Mouse (Mus musculus): Measurements from ENCODE around the gene Gmfb. TPM values are rescaled to one million over a fixed set of nuclear protein-coding genes. Genes with fewer than 3 reads are reported as not detected.

Gene Gmfb
- polyA plus RNA-seq, 1 experiment from 2014 or later, result 58.5 TPM

- Histone ChIP-seq H3K9ac (ENCODE audit: low read length) (no peak overlapping the region), H3K9me3 (ENCODE audit: control insufficient read depth, low read length) (no peaks in the 10 kb centered on the region), H3K36me3 (ENCODE audit: control insufficient read depth, insufficient read depth, low read length) (no peaks in the 10 kb centered on the region), H3K4me3 (ENCODE audit: low read depth, low read length) (no peak overlapping the region), H3K27ac (ENCODE audit: low read depth) (no peak overlapping the region), H3K4me1 (replicated peaks; ENCODE audit: control insufficient read depth, insufficient read depth, low read length) (peaks cover 10% of the 10 kb centered on the region), H3K27me3 (replicated peaks; ENCODE audit: control insufficient read depth, insufficient read depth, low read length) (no peaks in the 10 kb centered on the region), H3K4me2 (ENCODE audit: low read length) (no peak overlapping the region)
- WGBS, result 92% methylated on average over 6 of the region's 6 CpGs
- ATAC-seq (replicated peaks; ENCODE audit: low FRiP score, low TSS enrichment, low read depth) (no peak), DNase-seq (ENCODE audit: low spot score) (no peak)
Observed at GRCm38 (mm10) chr14:46790723-46791122, 31.3 kb downstream of the Gmfb start.

GRCm38 (mm10) chr14:46790303-46790702 lies 31.7 kb downstream of the Gmfb start:
- DNase-seq (ENCODE audit: low spot score) (peak; percentile 46), ATAC-seq (replicated peaks; ENCODE audit: low FRiP score, low TSS enrichment, low read depth) (no peak)
- H3K4me1 ChIP-seq (replicated peaks; ENCODE audit: control insufficient read depth, insufficient read depth, low read length), result peaks cover 10% of the 10 kb centered on the region
- H3K4me3 ChIP-seq (ENCODE audit: low read depth, low read length), result no peak overlapping the region
- H3K4me2 ChIP-seq (ENCODE audit: low read length), result no peak overlapping the region
- H3K9me3 ChIP-seq (ENCODE audit: control insufficient read depth, low read length), result no peaks in the 10 kb centered on the region
- WGBS, result 76% methylated on average over 4 of the region's 4 CpGs
- H3K9ac ChIP-seq (ENCODE audit: low read length), result no peak overlapping the region
- no peaks in the 10 kb centered on the region for H3K36me3 ChIP-seq (ENCODE audit: control insufficient read depth, insufficient read depth, low read length)
- no peaks in the 10 kb centered on the region for H3K27me3 ChIP-seq (replicated peaks; ENCODE audit: control insufficient read depth, insufficient read depth, low read length)
- H3K27ac ChIP-seq (ENCODE audit: low read depth), result no peak overlapping the region

DNA sequence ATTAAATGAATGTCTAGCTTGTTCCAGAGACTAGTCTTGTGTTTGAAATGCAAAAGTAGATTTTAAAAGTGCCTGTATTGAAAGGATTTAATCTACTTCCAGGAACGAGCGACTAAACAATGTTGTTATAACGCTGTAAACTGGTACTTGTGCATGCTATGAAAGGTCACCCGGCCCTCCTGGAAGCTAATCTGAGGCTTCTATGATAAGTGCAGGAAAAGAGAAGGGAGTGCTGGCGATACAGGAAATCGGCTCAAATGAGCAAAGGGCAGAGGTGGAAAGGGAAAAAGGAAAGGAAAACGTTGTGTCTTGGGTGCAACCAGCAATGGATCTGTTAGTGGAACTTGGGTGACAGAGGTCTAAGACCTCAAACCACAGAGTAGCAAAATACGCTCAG lies 33.5 kb downstream of the Gmfb start:
- H3K27me3 ChIP-seq (replicated peaks; ENCODE audit: control insufficient read depth, insufficient read depth, low read length), result no peaks in the 10 kb centered on the region
- peak overlapping the region; percentile 95 for H3K4me3 ChIP-seq (ENCODE audit: low read depth, low read length)
- ATAC-seq (replicated peaks; ENCODE audit: low FRiP score, low TSS enrichment, low read depth) (0 out of 2 replicates have a peak, but pooled peaks have one; percentile 14), DNase-seq (ENCODE audit: low spot score) (no peak)
- H3K9ac ChIP-seq (ENCODE audit: low read length), result 0 out of 2 replicates have a peak overlapping the region, but pooled peaks have one; percentile 1
- H3K27ac ChIP-seq (ENCODE audit: low read depth), result peak overlapping the region; percentile 97
- H3K4me2 ChIP-seq (ENCODE audit: low read length), result peak overlapping the region; percentile 39
- 22% methylated on average over 8 of the region's 8 CpGs for WGBS
- no peaks in the 10 kb centered on the region for H3K9me3 ChIP-seq (ENCODE audit: control insufficient read depth, low read length)
- H3K4me1 ChIP-seq (replicated peaks; ENCODE audit: control insufficient read depth, insufficient read depth, low read length), result peaks cover 10% of the 10 kb centered on the region
- peaks cover 6% of the 10 kb centered on the region for H3K36me3 ChIP-seq (ENCODE audit: control insufficient read depth, insufficient read depth, low read length)

DNA sequence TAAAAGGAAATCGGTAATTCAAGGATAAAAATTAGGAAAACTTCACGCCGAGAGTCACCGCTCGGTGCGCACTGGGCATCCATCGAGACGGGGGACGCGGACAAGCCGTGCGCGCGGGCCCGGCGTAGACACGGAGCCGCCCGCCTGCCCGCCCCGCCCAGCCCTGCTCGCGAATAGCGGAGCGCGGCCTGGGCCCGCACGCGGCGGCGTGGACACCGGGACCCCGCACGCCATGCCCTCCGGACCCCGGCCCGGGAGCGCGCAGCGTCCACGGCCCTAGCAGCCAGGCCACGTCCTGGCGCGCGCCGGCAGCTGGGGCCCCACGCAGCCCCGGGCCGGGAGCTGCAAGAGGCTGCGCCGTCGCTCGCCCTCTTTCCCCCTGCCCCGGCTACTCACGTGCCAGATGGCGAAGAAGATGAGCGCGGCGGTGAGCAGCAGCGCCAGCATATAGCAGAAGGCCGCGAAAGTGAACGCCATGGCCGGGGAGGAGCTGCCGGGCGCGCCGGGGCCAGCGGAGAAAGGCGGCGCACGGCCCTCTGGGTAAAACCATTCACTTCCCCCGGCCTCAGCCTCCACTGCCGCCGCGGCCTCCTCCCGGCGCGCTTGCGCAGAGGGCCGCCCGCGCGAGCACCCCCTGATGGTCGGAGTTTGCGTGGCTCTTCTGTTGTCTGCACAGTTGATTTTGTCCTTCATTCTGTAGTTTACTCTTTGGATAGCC lies 34.1 kb downstream of the Gmfb start, which contains the start of gene Cnih1:
Gene Cnih1, minus strand, starts transcription at position 625 of the 718 bp plus-strand sequence.
- under 1% methylated on average over 80 of the region's 86 CpGs for WGBS
- no peaks in the 10 kb centered on the region for H3K9me3 ChIP-seq (ENCODE audit: control insufficient read depth, low read length)
- peaks cover 10% of the 10 kb centered on the region for H3K4me1 ChIP-seq (replicated peaks; ENCODE audit: control insufficient read depth, insufficient read depth, low read length)
- H3K27ac ChIP-seq (ENCODE audit: low read depth), result peak within 1 kb of the TSS; percentile 97
- peak within 1 kb of the TSS; percentile 84 for H3K4me2 ChIP-seq (ENCODE audit: low read length)
- H3K9ac ChIP-seq (ENCODE audit: low read length), result peak within 1 kb of the TSS; percentile 97
- peaks cover 9% of the 10 kb centered on the region for H3K36me3 ChIP-seq (ENCODE audit: control insufficient read depth, insufficient read depth, low read length)
- ATAC-seq (replicated peaks; ENCODE audit: low FRiP score, low TSS enrichment, low read depth) (peak; percentile 97), DNase-seq (ENCODE audit: low spot score) (peak; percentile 93)
- no peaks in the 10 kb centered on the region for H3K27me3 ChIP-seq (replicated peaks; ENCODE audit: control insufficient read depth, insufficient read depth, low read length)
- peak within 1 kb of the TSS; percentile 95 for H3K4me3 ChIP-seq (ENCODE audit: low read depth, low read length)

DNA sequence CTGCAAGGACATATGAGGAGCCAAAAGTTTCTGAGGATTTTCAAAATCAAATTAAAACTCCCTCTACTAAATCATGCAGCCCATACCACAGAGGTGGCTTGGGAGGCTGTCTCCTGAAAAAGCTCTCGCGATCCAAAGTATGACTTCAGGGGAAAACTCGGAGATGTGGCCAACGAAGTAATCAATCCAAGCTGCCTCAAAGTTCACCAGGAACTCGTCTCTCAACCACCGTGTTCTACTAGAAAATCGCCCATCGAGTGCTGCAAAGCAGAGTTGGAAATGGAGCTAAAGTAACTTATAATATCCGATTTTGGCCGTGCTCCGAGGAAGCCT lies 34.6 kb downstream of the Gmfb start:
- Histone ChIP-seq H3K27ac (ENCODE audit: low read depth) (peak overlapping the region; percentile 97), H3K9me3 (ENCODE audit: control insufficient read depth, low read length) (no peaks in the 10 kb centered on the region), H3K4me2 (ENCODE audit: low read length) (peak overlapping the region; percentile 84), H3K4me3 (ENCODE audit: low read depth, low read length) (peak overlapping the region; percentile 95), H3K9ac (ENCODE audit: low read length) (peak overlapping the region; percentile 97), H3K36me3 (ENCODE audit: control insufficient read depth, insufficient read depth, low read length) (peaks cover 11% of the 10 kb centered on the region), H3K4me1 (replicated peaks; ENCODE audit: control insufficient read depth, insufficient read depth, low read length) (peaks cover 10% of the 10 kb centered on the region), H3K27me3 (replicated peaks; ENCODE audit: control insufficient read depth, insufficient read depth, low read length) (no peaks in the 10 kb centered on the region)
- ATAC-seq (replicated peaks; ENCODE audit: low FRiP score, low TSS enrichment, low read depth) (peak; percentile 6; the same call in 1 of the 2 replicates), DNase-seq (ENCODE audit: low spot score) (no peak)
- 0% methylated on average over 11 of the region's 11 CpGs for WGBS

DNA sequence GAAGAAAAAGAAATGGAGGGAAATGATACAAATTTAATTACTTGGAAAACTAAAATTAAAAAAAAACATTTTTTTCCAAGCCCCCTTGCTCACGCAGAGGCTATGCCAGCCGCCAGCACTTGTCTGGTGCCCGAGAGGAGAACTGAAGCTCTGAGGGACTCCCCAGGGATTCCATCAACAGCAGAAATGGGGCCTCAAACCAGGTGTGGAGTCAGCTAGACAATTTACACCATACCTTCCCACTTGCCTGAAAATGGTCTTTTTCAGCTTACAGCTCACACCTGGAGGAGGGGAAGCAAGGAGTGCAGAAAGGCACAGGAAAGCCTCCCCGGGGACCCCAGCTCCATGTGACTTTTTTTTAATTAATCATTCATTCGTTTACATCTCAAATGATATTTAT lies 36.8 kb downstream of the Gmfb start:
- no peaks in the 10 kb centered on the region for H3K27me3 ChIP-seq (replicated peaks; ENCODE audit: control insufficient read depth, insufficient read depth, low read length)
- no peak overlapping the region for H3K4me2 ChIP-seq (ENCODE audit: low read length)
- no peak overlapping the region for H3K27ac ChIP-seq (ENCODE audit: low read depth)
- no peak for DNase-seq (ENCODE audit: low spot score)
- H3K4me1 ChIP-seq (replicated peaks; ENCODE audit: control insufficient read depth, insufficient read depth, low read length), result peaks cover 10% of the 10 kb centered on the region
- ATAC-seq (replicated peaks; ENCODE audit: low FRiP score, low TSS enrichment, low read depth), result no peak
- H3K36me3 ChIP-seq (ENCODE audit: control insufficient read depth, insufficient read depth, low read length), result peaks cover 24% of the 10 kb centered on the region
- no peak overlapping the region for H3K4me3 ChIP-seq (ENCODE audit: low read depth, low read length)
- no peaks in the 10 kb centered on the region for H3K9me3 ChIP-seq (ENCODE audit: control insufficient read depth, low read length)
- H3K9ac ChIP-seq (ENCODE audit: low read length), result no peak overlapping the region
- 84% methylated on average over 5 of the region's 5 CpGs for WGBS

DNA sequence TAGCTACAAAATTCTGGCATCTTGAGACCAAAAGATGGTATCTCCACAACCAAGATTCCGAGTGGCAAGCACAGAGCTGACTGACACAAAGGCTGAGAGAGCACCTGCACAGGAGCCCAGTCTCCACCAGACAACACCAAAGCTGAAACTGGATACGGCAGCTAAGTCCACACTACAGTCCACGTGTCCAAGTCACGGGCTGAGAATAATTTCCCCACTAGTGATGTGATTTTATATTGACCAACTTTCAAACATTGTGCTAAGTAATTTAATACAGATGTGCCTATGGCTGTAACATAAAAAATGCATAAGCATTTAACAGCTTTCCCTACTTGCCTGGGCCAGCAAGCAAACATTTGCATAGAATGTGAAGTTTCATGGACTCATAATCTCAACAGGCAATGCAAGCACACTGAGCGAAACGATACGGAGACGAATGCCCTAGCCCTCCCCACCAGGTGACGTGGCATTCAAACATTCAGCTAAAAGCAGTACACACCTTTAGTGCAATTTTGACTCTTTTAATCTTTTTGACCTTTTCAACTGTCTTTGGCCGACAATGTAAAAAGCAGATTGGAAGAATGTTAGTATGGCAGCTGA lies 38.6 kb downstream of the Gmfb start:
- H3K27me3 ChIP-seq (replicated peaks; ENCODE audit: control insufficient read depth, insufficient read depth, low read length), result no peaks in the 10 kb centered on the region
- ATAC-seq (replicated peaks; ENCODE audit: low FRiP score, low TSS enrichment, low read depth) (no peak), DNase-seq (ENCODE audit: low spot score) (no peak)
- H3K4me3 ChIP-seq (ENCODE audit: low read depth, low read length), result no peak overlapping the region
- WGBS, result 88% methylated on average over 10 of the region's 10 CpGs
- H3K4me2 ChIP-seq (ENCODE audit: low read length), result no peak overlapping the region
- no peak overlapping the region for H3K27ac ChIP-seq (ENCODE audit: low read depth)
- peaks cover 7% of the 10 kb centered on the region for H3K9me3 ChIP-seq (ENCODE audit: control insufficient read depth, low read length)
- H3K4me1 ChIP-seq (replicated peaks; ENCODE audit: control insufficient read depth, insufficient read depth, low read length), result peaks cover 10% of the 10 kb centered on the region
- H3K9ac ChIP-seq (ENCODE audit: low read length), result no peak overlapping the region
- peaks cover 42% of the 10 kb centered on the region for H3K36me3 ChIP-seq (ENCODE audit: control insufficient read depth, insufficient read depth, low read length)

DNA sequence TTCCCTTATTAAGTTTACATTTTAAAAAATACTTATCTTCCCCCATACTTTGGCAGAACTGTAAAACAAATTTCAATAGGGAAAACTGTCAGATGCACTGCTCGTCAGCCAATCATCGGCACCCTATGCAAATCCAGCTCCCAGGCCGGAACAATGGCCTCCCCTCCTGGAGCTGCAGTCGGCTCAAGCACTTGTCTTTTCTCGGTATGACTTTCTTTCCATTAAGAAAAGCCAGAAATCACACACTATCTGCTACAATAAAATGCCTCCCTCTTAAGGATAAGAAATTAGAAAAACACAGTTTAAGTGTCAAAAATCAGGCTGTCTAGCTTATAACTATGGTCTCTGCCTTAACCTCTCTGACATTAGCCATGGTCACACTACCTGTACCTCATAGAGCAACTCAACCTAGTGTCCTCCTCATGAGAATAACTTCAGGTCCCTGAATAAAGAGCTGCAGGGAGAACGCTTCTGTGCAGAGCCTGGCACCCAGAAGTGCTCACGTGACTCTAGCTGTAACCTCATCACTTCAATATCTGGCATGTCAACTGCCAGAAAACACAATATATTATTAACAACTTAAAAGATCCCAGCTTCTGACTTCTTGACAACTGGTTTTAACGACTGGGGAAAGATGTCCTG lies 39.7 kb downstream of the Gmfb start:
- Histone ChIP-seq H3K9ac (ENCODE audit: low read length) (no peak overlapping the region), H3K4me1 (replicated peaks; ENCODE audit: control insufficient read depth, insufficient read depth, low read length) (peaks cover 10% of the 10 kb centered on the region), H3K4me2 (ENCODE audit: low read length) (no peak overlapping the region), H3K27ac (ENCODE audit: low read depth) (no peak overlapping the region), H3K9me3 (ENCODE audit: control insufficient read depth, low read length) (peaks cover 7% of the 10 kb centered on the region), H3K27me3 (replicated peaks; ENCODE audit: control insufficient read depth, insufficient read depth, low read length) (no peaks in the 10 kb centered on the region), H3K4me3 (ENCODE audit: low read depth, low read length) (no peak overlapping the region), H3K36me3 (ENCODE audit: control insufficient read depth, insufficient read depth, low read length) (peaks cover 53% of the 10 kb centered on the region)
- WGBS, result 88% methylated on average over 8 of the region's 8 CpGs
- ATAC-seq (replicated peaks; ENCODE audit: low FRiP score, low TSS enrichment, low read depth) (no peak), DNase-seq (ENCODE audit: low spot score) (no peak)

All from intestine, embryonic 14.5 days (tissue).